Mouse (Mus musculus) midbrain, embryonic 15.5 days (tissue): ENCODE data around the gene Ak9. TPM values are rescaled to one million over a fixed set of nuclear protein-coding genes. Genes with fewer than 3 reads are reported as not detected.
A peak's percentile ranks its signal among the peaks of the same experiment; 100 is the strongest.

Experiments
- ATAC-seq: fragments of 200-750 bp; cut with Nextera tagmentation; replicated peaks from 2 replicates; pipeline ENCODE4 v1.8.0; 2017; ENCODE audit warnings: moderate TSS enrichment
- H3K27ac ChIP-seq: fragments of 300-500 bp; sonication (generic); 2 replicates; pipeline ENCODE4 v1.5.1; 2015; ENCODE audit warnings: mild to moderate bottlenecking, inconsistent platforms
- H3K27me3 ChIP-seq: fragments of 300-500 bp; sonication (generic); replicated peaks from 2 replicates; pipeline ENCODE4 v1.6.1; 2015; ENCODE audit warnings: inconsistent platforms
- H3K36me3 ChIP-seq: fragments of 300-500 bp; sonication (generic); replicated peaks from 2 replicates; pipeline ENCODE4 v1.6.1; 2015; ENCODE audit warnings: inconsistent platforms
- H3K4me1 ChIP-seq: fragments of 300-500 bp; sonication (generic); 2 replicates; pipeline ENCODE4 v1.6.1; 2015; ENCODE audit warnings: inconsistent platforms
- H3K4me2 ChIP-seq: fragments of 300-500 bp; sonication (generic); 2 replicates; pipeline ENCODE4 v1.6.1; 2015; ENCODE audit warnings: inconsistent platforms, mild to moderate bottlenecking, moderate library complexity
- H3K4me3 ChIP-seq: fragments of 300-500 bp; sonication (generic); 2 replicates; pipeline ENCODE4 v1.5.1; 2015; ENCODE audit warnings: mild to moderate bottlenecking, inconsistent platforms
- H3K9ac ChIP-seq: fragments of 300-500 bp; sonication (generic); 2 replicates; pipeline ENCODE4 v1.6.1; 2015; ENCODE audit warnings: mild to moderate bottlenecking, inconsistent platforms
- H3K9me3 ChIP-seq: fragments of 300-500 bp; sonication (generic); 2 replicates; pipeline ENCODE4 v1.6.1; 2016; ENCODE audit warnings: inconsistent platforms
- WGBS: fragments of 180-500 bp; shearing (Covaris S2); methylation state at CpG from one replicate; pipeline ENCODE4 v1.1.7; 2015; ENCODE audit warnings: mixed read lengths; 5-methylcytosine and 5-hydroxymethylcytosine counted together
- polyA plus RNA-seq: library from polyadenylated mRNA; unstranded; fragments of >200 nt; fragmentation: Nextera tagmentation; extraction: Ambion mirVana; gene quantifications from 2 replicates; pipeline ENCODE4 v1.2.1, GENCODE M21; 2015

The Ak9 gene
- polyA plus RNA-seq, 1 experiment from 2014 or later: 0.30 TPM

DNA sequence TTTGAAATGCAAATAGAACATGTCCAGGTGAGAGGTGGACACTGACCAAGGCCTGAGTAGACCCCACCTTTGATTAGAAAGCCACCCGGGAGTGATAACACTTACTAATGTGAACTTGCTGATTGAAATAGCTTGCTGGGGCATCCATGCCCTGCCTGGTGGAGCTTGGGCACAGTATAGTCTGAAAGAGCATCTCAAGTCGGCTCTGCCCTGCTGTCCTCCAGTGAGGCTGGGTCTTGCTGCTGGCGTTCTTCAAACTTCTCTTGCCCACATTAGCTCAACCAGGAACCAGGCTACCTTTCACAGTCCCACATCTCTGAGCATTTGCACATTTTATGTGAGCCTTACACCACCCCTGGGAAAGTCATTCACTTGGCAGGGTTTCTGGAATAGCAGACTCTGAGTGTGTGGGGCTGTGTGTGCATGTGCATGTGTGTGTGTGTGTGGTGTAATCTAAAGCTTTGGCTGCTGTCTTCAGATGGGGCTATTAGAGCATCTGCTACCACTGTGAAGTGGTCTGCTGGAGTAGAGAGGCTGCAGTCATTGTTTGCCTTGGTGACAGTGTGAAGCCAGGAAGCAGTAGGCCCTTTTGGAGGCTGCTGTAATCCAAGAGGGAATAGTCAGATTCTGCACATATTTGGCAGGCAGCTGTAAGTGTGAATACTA, 157.4 kb downstream of the Ak9 start:
- Histone ChIP-seq H3K9ac (no peak overlapping the region), H3K4me2 (no peak overlapping the region), H3K4me1 (no peaks in the 10 kb centered on the region), H3K9me3 (no peaks in the 10 kb centered on the region), H3K36me3 (peaks cover 21% of the 10 kb centered on the region), H3K4me3 (no peak overlapping the region), H3K27ac (no peak overlapping the region), H3K27me3 (no peaks in the 10 kb centered on the region)
- WGBS: 91% methylated on average over 3 of the region's 3 CpGs
- ATAC-seq: no peak

GRCm38 (mm10) chr10:41464401-41464955, 160.7 kb downstream of the Ak9 start:
- Histone ChIP-seq H3K36me3 (peaks cover 10% of the 10 kb centered on the region), H3K9ac (no peak overlapping the region), H3K4me2 (no peak overlapping the region), H3K27me3 (no peaks in the 10 kb centered on the region), H3K27ac (no peak overlapping the region), H3K4me3 (no peak overlapping the region), H3K4me1 (no peaks in the 10 kb centered on the region), H3K9me3 (no peaks in the 10 kb centered on the region)
- 38% methylated on average over 15 of the region's 15 CpGs for WGBS
- ATAC-seq: no peak

- H3K4me3 ChIP-seq: no peak overlapping the region
- no peak overlapping the region for H3K27ac ChIP-seq
- H3K36me3 ChIP-seq: peaks cover 10% of the 10 kb centered on the region
- H3K9ac ChIP-seq: no peak overlapping the region
- H3K4me1 ChIP-seq: no peaks in the 10 kb centered on the region
- no peak overlapping the region for H3K4me2 ChIP-seq
- no peak for ATAC-seq
- WGBS: 37% methylated on average over 6 of the region's 6 CpGs
- H3K27me3 ChIP-seq: no peaks in the 10 kb centered on the region
- H3K9me3 ChIP-seq: no peaks in the 10 kb centered on the region
Observed at GRCm38 (mm10) chr10:41467325-41467724, 163.5 kb downstream of the Ak9 start.

GRCm38 (mm10) chr10:41470693-41471092, 166.9 kb downstream of the Ak9 start:
- ATAC-seq: no peak
- Histone ChIP-seq H3K4me2 (no peak overlapping the region), H3K9ac (no peak overlapping the region), H3K9me3 (no peaks in the 10 kb centered on the region), H3K4me3 (no peak overlapping the region), H3K27ac (no peak overlapping the region), H3K36me3 (no peaks in the 10 kb centered on the region; the same call in 1 of the 2 replicates), H3K4me1 (peaks cover under 1% of the 10 kb centered on the region), H3K27me3 (no peaks in the 10 kb centered on the region)
- WGBS: 87% methylated on average over 3 of the region's 3 CpGs

DNA sequence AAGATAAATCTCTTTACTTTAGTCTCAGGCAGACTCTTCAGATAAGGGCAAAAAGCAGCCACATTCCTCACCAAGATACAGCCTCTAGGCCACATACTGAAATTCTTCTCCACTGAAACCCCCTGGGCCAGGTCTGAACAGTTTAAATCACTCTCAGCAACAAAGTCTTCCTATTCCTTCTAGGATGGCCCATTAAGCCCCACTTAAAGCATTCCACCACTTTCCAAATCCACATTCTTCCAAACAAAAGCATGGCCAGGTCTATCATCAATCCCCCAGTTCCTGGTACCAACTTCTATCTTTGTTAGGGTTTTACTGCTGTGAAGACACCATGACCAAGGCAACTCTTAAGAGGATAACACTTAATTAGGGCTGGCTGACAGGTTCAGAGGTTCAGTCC, 168.8 kb downstream of the Ak9 start:
- Histone ChIP-seq H3K9ac (no peak overlapping the region), H3K36me3 (no peaks in the 10 kb centered on the region; the same call in 1 of the 2 replicates), H3K27ac (no peak overlapping the region), H3K27me3 (no peaks in the 10 kb centered on the region), H3K4me2 (no peak overlapping the region), H3K4me1 (peaks cover 19% of the 10 kb centered on the region), H3K9me3 (no peaks in the 10 kb centered on the region), H3K4me3 (no peak overlapping the region)
- no peak for ATAC-seq

DNA sequence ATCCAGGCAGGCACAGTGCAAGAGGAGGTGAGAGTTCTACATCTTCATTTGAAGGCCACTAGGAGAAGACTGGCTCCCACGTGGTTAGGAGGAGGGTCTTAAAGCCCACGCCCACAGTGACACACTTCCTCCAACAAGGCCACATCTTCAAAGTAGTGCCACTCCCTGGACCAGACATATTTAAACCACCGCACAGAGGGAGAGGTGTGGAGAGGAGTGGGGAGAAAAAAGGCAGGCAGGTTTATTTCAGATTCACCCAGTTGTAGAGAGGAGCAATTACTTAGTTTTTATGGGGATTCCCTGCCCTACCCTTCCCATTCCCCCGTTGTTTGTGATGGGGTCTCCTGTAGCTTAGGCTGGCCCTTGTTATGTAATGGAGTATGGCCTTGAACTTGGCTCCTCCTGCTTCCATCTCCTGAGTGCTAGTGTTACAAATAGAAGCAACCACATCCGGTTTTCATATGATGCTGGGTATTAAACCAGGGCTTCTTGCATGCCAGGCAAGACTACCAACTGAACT, 169.2 kb downstream of the Ak9 start:
- no peak overlapping the region for H3K4me2 ChIP-seq
- 76% methylated on average over 5 of the region's 5 CpGs for WGBS
- ATAC-seq: no peak
- H3K9ac ChIP-seq: no peak overlapping the region
- H3K27me3 ChIP-seq: no peaks in the 10 kb centered on the region
- no peak overlapping the region for H3K4me3 ChIP-seq
- no peaks in the 10 kb centered on the region for H3K9me3 ChIP-seq
- H3K36me3 ChIP-seq: no peaks in the 10 kb centered on the region; the same call in 1 of the 2 replicates
- H3K27ac ChIP-seq: no peak overlapping the region
- peaks cover 23% of the 10 kb centered on the region for H3K4me1 ChIP-seq

DNA sequence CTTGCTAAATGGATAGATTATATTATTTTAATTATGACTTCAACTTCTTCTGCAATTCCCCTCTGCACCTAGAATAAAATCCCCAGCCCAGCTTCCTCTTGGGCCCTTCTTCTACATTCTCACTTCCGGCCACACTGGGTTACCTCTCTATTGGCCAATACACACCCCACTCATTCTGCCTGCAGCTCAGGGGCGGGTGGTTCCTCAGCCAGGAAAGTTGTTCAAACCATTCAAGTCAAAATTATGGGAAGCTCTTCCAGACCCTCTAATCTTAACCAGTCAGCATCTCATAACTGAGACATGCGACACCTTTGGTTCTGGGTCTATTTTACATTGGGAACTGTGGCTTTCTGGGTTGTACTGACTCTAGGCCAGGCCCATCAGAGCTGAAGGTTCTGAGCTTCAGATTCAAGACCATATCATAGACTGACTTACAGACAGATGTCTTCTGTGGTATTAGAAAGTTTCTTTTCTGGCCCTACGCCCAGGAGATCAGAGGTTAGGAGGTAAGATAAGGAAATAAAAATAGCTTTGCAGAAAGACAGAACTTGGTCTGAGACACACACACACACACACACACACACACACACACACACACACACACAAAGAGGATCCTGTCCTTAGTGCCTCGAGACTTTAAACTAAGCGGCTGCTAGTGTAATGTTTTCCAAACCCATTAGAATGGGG, 170.1 kb downstream of the Ak9 start:
- H3K27ac ChIP-seq: no peak overlapping the region
- no peak for ATAC-seq
- no peak overlapping the region for H3K4me3 ChIP-seq
- no peaks in the 10 kb centered on the region for H3K36me3 ChIP-seq
- WGBS: 83% methylated on average over 6 of the region's 6 CpGs
- no peaks in the 10 kb centered on the region for H3K9me3 ChIP-seq
- H3K4me2 ChIP-seq: no peak overlapping the region
- peaks cover 23% of the 10 kb centered on the region for H3K4me1 ChIP-seq
- H3K27me3 ChIP-seq: no peaks in the 10 kb centered on the region
- no peak overlapping the region for H3K9ac ChIP-seq

- no peak overlapping the region for H3K4me2 ChIP-seq
- H3K9ac ChIP-seq: no peak overlapping the region
- no peak overlapping the region for H3K4me3 ChIP-seq
- no peak for ATAC-seq
- H3K36me3 ChIP-seq: no peaks in the 10 kb centered on the region
- WGBS: 88% methylated on average over 1 of the region's 1 CpGs
- no peaks in the 10 kb centered on the region for H3K9me3 ChIP-seq
- H3K4me1 ChIP-seq: peaks cover 26% of the 10 kb centered on the region
- H3K27me3 ChIP-seq: no peaks in the 10 kb centered on the region
- no peak overlapping the region for H3K27ac ChIP-seq
Observed at GRCm38 (mm10) chr10:41474981-41475391, 171.2 kb downstream of the Ak9 start.

DNA sequence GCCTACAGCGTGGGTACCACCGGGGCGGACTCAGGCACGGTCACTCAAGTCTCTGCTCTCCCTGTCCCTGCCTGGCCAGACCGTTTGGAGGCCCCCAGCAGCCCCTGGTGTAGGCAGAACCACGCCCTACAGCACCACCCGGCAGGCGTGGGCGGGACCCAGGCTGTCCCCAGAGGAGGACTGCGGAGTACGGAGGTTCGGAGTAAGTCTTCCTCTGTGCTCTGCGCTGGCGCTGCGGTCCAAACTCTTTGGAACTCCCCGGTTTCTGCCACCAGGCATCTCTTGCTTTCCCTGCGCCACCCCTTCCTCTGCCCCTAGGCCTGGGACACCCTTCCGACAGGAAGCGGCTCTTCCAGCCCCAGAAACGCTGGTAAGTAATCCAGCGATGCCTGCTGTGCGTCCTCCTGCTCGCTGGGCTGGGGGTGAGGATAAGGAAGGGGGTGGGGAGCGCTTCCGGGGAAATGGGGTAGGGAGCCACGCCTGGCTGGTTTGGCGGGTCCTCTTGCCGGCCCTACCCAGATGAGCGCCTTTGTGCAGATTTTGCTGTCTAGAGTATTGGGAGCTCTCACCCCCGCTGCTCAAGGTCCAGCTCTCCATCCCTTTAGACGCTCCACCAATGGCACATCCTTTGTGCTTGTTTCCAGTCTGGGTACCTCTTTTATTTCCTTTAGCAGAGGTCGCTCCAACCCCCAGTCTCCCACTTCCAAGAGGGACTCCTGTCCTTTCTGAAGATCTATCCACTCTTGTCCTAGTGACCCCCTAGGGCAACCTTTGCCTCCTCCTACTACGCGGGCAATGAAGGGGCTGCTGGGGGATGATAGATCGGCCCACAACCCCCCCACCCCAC, 172.6 kb downstream of the Ak9 start, which contains the start of gene Mical1:
Gene Mical1 (plus strand): TSS at position 144 of the 847 bp plus-strand sequence.
- peak within 1 kb of the TSS; percentile 82 for H3K4me2 ChIP-seq
- H3K9me3 ChIP-seq: no peaks in the 10 kb centered on the region
- H3K9ac ChIP-seq: peak within 1 kb of the TSS; percentile 48
- peak; percentile 71 for ATAC-seq
- H3K27ac ChIP-seq: peak within 1 kb of the TSS; percentile 71
- peaks cover 26% of the 10 kb centered on the region for H3K4me1 ChIP-seq
- no peaks in the 10 kb centered on the region for H3K36me3 ChIP-seq
- WGBS: under 1% methylated on average over 35 of the region's 35 CpGs
- H3K27me3 ChIP-seq: no peaks in the 10 kb centered on the region
- peak within 1 kb of the TSS; percentile 52 for H3K4me3 ChIP-seq

GRCm38 (mm10) chr10:41477018-41477277, 173.2 kb downstream of the Ak9 start:
- H3K36me3 ChIP-seq: no peaks in the 10 kb centered on the region
- ATAC-seq: peak; percentile 27
- 0% methylated on average over 9 of the region's 9 CpGs for WGBS

GRCm38 (mm10) chr10:41477278-41478181, 173.8 kb downstream of the Ak9 start:
- H3K9me3 ChIP-seq: no peaks in the 10 kb centered on the region
- H3K4me2 ChIP-seq: peak overlapping the region; percentile 82
- H3K36me3 ChIP-seq: no peaks in the 10 kb centered on the region
- peak; percentile 76 for ATAC-seq
- peak overlapping the region; percentile 48 for H3K9ac ChIP-seq
- peak overlapping the region; percentile 71 for H3K27ac ChIP-seq
- peaks cover 26% of the 10 kb centered on the region for H3K4me1 ChIP-seq
- H3K27me3 ChIP-seq: no peaks in the 10 kb centered on the region
- WGBS: under 1% methylated on average over 20 of the region's 20 CpGs
- peak overlapping the region; percentile 52 for H3K4me3 ChIP-seq

More at GRCm38 (mm10) chr10:41477018-41477277, 173.2 kb downstream of the Ak9 start:
- Histone ChIP-seq H3K27ac (peak overlapping the region; percentile 71), H3K27me3 (no peaks in the 10 kb centered on the region), H3K4me2 (peak overlapping the region; percentile 82), H3K4me1 (peaks cover 26% of the 10 kb centered on the region), H3K9ac (peak overlapping the region; percentile 48), H3K9me3 (no peaks in the 10 kb centered on the region), H3K4me3 (peak overlapping the region; percentile 52)
